Mouse (Mus musculus) kidney, postnatal 14 days (tissue): ENCODE measurements around the gene Bik.

ENCODE experiments used
- DNase-seq: peaks from one replicate; pipeline ENCODE4 v3.0.0; 2022; ENCODE audit warnings: mixed read lengths

Bik gene

GRCm38 (mm10) chr15:83555161-83555974, 28.7 kb downstream of the Bik start:
- DNase-seq: peak; percentile 92

- no peak for DNase-seq
These were observed 34.3 kb downstream of the Bik start for GRCm38 (mm10) chr15:83560941-83561477.

GRCm38 (mm10) chr15:83562626-83563270, 36.1 kb downstream of the Bik start:
- peak; percentile 87 for DNase-seq

- peak; percentile 70 for DNase-seq
These were observed 36.7 kb downstream of the Bik start, which contains the start of the genes Tspo and Mcat for GRCm38 (mm10) chr15:83563327-83563856. TSS of gene Tspo (plus strand) at chr15:83563592. TSS of gene Mcat (minus strand) at chr15:83563787.

- DNase-seq: peak; percentile 71
These were observed 37.4 kb downstream of the Bik start for GRCm38 (mm10) chr15:83563857-83564651.

GRCm38 (mm10) chr15:83565434-83565833, 38.8 kb downstream of the Bik start:
- no peak for DNase-seq

GRCm38 (mm10) chr15:83566006-83566405, 39.3 kb downstream of the Bik start:
- DNase-seq: no peak

GRCm38 (mm10) chr15:83567728-83568127, 41.1 kb downstream of the Bik start:
- DNase-seq: no peak

GRCm38 (mm10) chr15:83568544-83568943, 41.9 kb downstream of the Bik start:
- DNase-seq: no peak

- DNase-seq: no peak
These were observed 43.0 kb downstream of the Bik start for GRCm38 (mm10) chr15:83569682-83570081.

- no peak for DNase-seq
These were observed 44.0 kb downstream of the Bik start for GRCm38 (mm10) chr15:83570641-83571040.

GRCm38 (mm10) chr15:83571636-83572035, 45.0 kb downstream of the Bik start:
- peak; percentile 48 for DNase-seq

- DNase-seq: no peak
These were observed 45.5 kb downstream of the Bik start for GRCm38 (mm10) chr15:83572132-83572531.

GRCm38 (mm10) chr15:83573606-83574005, 46.9 kb downstream of the Bik start:
- no peak for DNase-seq

GRCm38 (mm10) chr15:83574731-83575351, 48.2 kb downstream of the Bik start:
- no peak for DNase-seq

- no peak for DNase-seq
These were observed 48.9 kb downstream of the Bik start for GRCm38 (mm10) chr15:83575543-83575942.

- DNase-seq: no peak
These were observed 50.0 kb downstream of the Bik start for GRCm38 (mm10) chr15:83576651-83577050.

- DNase-seq: no peak
These were observed 56.3 kb downstream of the Bik start for GRCm38 (mm10) chr15:83582931-83583330.

- DNase-seq: peak; percentile 55
These were observed 56.9 kb downstream of the Bik start for GRCm38 (mm10) chr15:83583419-83584156.

- no peak for DNase-seq
These were observed 58.1 kb downstream of the Bik start for GRCm38 (mm10) chr15:83584741-83585220.

- no peak for DNase-seq
These were observed 64.2 kb downstream of the Bik start for GRCm38 (mm10) chr15:83590841-83591240.
